Mouse (Mus musculus): Measurements from ENCODE around the gene Bcam. TPM values are rescaled to one million over a fixed set of nuclear protein-coding genes. Genes with fewer than 3 reads are reported as not detected.

The Bcam gene
- 8.1 and 10.7 TPM in 2 replicates for polyA plus RNA-seq (2015; fragmentation: Nextera tagmentation; extraction: Ambion mirVana)

DNA sequence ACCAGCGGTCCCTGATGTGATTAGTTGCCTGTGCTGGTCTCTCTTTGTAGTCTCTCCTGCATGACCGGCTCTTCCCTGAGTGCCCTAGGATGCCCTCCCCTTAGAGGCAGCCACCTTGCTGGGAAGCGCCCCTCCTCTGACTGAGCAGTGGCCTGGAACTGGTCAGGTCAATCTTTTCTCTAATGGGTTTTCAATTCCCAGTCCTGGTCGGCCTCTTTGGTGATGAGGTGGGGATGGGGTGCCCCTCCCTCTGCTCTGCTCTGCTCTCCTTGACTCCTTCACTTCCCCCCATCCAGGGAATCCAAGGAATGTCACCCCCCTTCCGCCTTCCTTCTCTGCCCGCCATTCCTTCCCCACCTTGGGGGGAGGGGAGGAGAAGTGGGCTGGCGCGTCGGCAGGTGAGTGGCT, at the start of gene Bcam:
Gene Bcam, minus strand, starts transcription at position 33 of the 408 bp plus-strand sequence.
- Histone ChIP-seq H3K9ac (peak within 1 kb of the TSS; percentile 73), H3K4me3 (peak within 1 kb of the TSS; percentile 40), H3K9me3 (no peaks in the 10 kb centered on the region), H3K27me3 (peaks cover 42% of the 10 kb centered on the region), H3K4me2 (peak within 1 kb of the TSS; percentile 63), H3K36me3 (no peaks in the 10 kb centered on the region), H3K27ac (no peak within 1 kb of the TSS), H3K4me1 (replicated peaks) (peaks cover 19% of the 10 kb centered on the region)
- ATAC-seq (ENCODE audit: low FRiP score) = peak; percentile 33; the same call in 1 of the 2 replicates
- 2% methylated on average over 9 of the region's 9 CpGs for WGBS

DNA sequence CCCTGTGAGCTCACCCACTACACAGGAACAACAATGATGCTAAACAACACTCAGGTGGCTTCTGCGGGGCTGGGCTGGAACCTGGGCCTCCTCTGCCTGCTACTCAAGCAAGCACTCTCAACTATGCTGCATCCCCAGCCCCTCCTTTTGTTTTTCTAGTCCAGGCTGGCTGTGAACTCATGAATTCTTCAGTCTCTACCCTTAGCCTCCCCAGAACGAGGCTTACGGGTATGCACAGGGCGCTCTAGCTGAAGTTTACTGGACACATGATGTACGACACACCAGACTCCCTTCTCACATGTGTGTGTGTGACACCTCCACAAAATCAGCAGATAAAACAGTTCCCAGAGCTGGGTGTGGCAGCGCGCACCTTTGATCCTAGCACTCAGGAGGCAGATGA, 48.1 kb upstream of the Bcam start:
- Histone ChIP-seq H3K27me3 (peaks cover 78% of the 10 kb centered on the region), H3K27ac (no peak overlapping the region), H3K4me3 (no peak overlapping the region), H3K4me2 (no peak overlapping the region), H3K9ac (no peak overlapping the region), H3K36me3 (no peaks in the 10 kb centered on the region), H3K4me1 (replicated peaks) (peaks cover 34% of the 10 kb centered on the region), H3K9me3 (0 out of 2 replicates have a peak, but pooled peaks cover 4% of the 10 kb centered on the region)
- WGBS = 87% methylated on average over 7 of the region's 7 CpGs
- no peak for ATAC-seq (ENCODE audit: low FRiP score)

DNA sequence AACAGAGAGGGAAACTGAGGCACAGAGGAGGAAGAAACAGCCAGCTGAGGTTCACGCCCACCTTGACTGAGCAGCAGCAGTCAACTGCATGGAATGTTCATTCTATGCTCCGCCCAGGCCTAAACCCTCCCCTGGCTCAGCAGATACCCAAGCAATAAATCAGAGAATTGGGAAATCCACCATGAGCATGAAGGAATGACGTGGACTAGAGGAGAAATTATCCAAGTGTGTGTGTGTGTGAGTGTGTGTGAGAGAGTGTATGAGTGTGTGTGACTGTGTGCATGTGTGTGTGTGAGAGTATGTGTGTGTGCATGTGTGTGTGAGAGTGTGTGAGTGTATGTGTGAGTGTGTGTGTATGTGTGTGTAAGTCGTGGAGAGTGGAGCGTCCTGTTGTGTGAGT, 47.6 kb upstream of the Bcam start:
- peaks cover 34% of the 10 kb centered on the region for H3K4me1 ChIP-seq (replicated peaks)
- 82% methylated on average over 5 of the region's 5 CpGs for WGBS
- no peak overlapping the region for H3K27ac ChIP-seq
- H3K36me3 ChIP-seq = no peaks in the 10 kb centered on the region
- peaks cover 78% of the 10 kb centered on the region for H3K27me3 ChIP-seq
- no peak overlapping the region for H3K4me3 ChIP-seq
- no peak for ATAC-seq (ENCODE audit: low FRiP score)
- no peak overlapping the region for H3K9ac ChIP-seq
- H3K9me3 ChIP-seq = 0 out of 2 replicates have a peak, but pooled peaks cover 4% of the 10 kb centered on the region
- no peak overlapping the region for H3K4me2 ChIP-seq

DNA sequence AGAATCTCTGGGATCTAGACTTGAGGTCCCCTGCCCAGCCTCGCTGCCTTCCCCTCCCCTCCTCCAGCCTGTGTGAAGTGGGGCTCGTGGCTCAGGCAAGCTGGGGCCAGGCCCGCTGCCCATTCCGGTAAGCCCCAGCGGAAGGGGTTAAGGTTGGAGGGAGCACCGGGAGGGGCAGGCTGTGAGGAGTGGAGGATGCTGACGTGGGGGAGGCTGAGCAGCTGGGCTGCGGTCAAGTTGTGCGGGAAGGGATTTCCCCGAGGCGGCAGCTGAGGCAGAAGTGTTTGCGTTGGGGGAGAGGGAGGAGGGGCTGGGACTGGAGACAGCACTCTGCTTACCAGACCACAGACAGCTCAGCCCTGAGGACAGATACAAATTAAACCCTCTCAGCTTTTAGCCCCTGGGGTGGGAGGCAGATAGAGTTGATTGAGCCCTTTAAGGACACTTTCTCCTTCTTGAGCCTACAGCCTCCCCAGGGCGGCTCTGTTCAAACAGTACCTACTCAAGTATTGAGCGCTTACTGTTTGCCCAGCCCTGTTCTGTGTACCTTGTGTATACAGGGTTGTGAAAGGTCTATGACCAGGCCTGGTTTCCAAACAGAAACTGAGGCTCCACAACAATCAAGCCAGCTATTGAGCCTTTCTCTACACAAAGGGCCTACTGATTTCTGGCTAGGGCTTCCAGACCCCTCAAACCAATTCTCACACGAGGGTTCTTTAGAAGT, 46.7 kb upstream of the Bcam start:
- ATAC-seq (ENCODE audit: low FRiP score) = peak; percentile 21
- H3K4me3 ChIP-seq = no peak overlapping the region
- peak overlapping the region; percentile 63 for H3K4me2 ChIP-seq
- peaks cover 31% of the 10 kb centered on the region for H3K4me1 ChIP-seq (replicated peaks)
- H3K27me3 ChIP-seq = peaks cover 78% of the 10 kb centered on the region
- H3K9me3 ChIP-seq = 0 out of 2 replicates have a peak, but pooled peaks cover 4% of the 10 kb centered on the region
- 8% methylated on average over 15 of the region's 15 CpGs for whole genome bisulfite sequencing
- no peaks in the 10 kb centered on the region for H3K36me3 ChIP-seq
- no peak overlapping the region for H3K27ac ChIP-seq
- H3K9ac ChIP-seq = peak overlapping the region; percentile 58

DNA sequence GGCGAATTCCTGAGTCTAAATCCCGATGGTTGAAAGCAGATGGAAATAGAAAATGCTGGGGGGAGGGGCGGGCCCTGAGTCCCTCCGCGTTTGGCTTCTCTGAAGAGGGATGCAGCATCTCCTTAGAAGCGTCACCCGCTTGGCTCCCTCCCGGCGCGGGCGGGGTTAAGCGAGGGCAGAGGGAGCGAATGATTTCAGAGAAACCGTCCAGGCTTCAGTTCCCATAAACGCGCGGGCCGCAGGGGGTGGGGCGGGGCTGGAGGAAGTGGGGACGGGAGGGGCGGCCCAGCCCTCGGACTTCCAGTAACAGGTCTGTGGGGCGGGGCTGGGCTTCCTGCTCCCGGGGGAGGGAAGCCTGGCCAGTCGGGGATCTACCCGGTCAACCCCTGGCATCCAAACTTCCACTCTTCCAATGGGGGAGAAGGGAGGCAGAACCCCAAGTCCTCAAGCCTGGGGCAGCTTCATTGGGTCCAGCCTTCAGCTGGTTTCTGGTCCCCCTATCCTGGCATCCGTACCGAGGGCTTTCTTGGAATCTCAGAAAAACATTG, 45.5 kb upstream of the Bcam start:
- 0% methylated on average over 28 of the region's 28 CpGs for WGBS
- H3K27me3 ChIP-seq = peaks cover 78% of the 10 kb centered on the region
- H3K4me3 ChIP-seq = peak overlapping the region; percentile 42
- no peaks in the 10 kb centered on the region for H3K36me3 ChIP-seq
- H3K27ac ChIP-seq = 0 out of 2 replicates have a peak overlapping the region, but pooled peaks have one; percentile 30
- H3K9me3 ChIP-seq = 0 out of 2 replicates have a peak, but pooled peaks cover 4% of the 10 kb centered on the region
- peak overlapping the region; percentile 65 for H3K9ac ChIP-seq
- H3K4me1 ChIP-seq (replicated peaks) = peaks cover 28% of the 10 kb centered on the region
- peak; percentile 49 for ATAC-seq (ENCODE audit: low FRiP score)
- peak overlapping the region; percentile 63 for H3K4me2 ChIP-seq

DNA sequence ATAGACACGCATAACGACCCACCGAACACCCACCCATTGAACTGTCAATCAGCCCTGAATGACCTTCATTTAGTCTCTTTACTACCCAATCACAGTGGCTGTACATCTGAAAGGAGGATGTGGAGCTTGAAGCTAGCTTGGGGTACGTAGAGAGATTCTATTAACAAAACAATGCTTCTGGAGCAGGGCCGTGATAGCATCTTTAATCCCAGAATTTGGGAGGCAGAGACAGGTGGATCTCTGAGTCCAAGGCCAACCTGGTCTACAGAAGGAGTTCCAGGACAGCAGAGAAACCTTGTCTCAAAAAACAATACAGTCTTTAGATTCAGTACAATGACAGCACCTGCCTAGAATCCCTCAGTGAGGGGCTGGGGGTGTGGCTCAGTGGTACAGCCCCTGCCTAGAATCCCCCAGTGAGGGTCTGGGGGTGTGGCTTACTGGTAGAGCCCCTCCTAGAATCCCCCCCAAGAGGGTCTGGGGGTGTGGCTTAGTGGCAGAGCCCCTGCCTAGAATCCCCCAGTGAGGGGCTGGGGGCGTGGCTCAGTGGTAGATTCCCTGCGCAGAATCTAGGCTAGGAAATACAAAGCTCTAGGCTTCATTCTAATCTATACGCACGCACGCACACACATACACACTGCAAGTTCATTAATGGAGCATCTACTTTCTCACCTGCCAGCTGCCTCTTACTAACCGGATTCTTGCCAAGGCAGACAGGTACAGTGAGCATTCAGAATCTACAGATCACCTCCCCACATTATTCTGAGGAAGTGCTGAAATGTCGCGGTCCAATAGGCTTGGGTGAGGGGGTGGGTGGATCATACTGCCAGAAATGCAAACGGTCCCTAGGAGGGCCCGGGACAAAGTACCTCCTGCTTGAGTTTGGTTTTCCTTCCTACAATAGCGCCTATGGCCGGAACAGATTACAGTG, 44.7 kb upstream of the Bcam start:
- WGBS = 23% methylated on average over 17 of the region's 17 CpGs
- 0 out of 2 replicates have a peak, but pooled peaks cover 4% of the 10 kb centered on the region for H3K9me3 ChIP-seq
- peaks cover 78% of the 10 kb centered on the region for H3K27me3 ChIP-seq
- H3K4me1 ChIP-seq (replicated peaks) = peaks cover 33% of the 10 kb centered on the region
- no peaks in the 10 kb centered on the region for H3K36me3 ChIP-seq
- no peak overlapping the region for H3K27ac ChIP-seq
- peak; percentile 36; the same call in 1 of the 2 replicates for ATAC-seq (ENCODE audit: low FRiP score)
- H3K4me3 ChIP-seq = peak overlapping the region; percentile 42
- H3K4me2 ChIP-seq = peak overlapping the region; percentile 63
- peak overlapping the region; percentile 65 for H3K9ac ChIP-seq

DNA sequence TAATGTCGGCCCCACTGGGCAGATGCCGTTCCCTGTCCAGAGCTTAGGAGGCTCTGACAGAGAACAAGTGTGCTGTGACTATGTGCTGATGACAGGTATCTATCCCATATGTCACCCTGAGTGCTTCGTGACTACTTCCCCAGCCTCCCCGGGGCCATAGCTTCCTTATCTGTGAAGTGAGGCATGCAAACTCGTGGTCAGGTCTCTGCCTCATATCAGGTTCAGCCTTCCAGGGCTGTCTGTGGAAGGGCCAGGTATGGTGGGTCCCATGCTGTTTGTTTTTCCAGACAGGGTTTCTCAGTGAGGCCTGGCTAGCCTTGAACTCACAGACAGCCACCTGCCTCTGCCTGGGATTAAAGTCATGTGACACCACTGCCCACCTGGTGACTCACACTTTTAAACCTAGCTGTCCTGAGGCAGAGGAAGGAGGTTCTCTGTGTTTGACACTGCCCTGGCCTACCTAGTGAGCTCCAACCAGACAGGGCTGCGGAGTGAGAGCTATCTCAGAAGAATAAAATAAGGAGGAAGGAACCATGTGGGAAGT, 42.8 kb upstream of the Bcam start:
- Histone ChIP-seq H3K9ac (no peak overlapping the region), H3K36me3 (no peaks in the 10 kb centered on the region), H3K4me2 (no peak overlapping the region), H3K4me3 (no peak overlapping the region), H3K27ac (no peak overlapping the region), H3K4me1 (replicated peaks) (peaks cover 38% of the 10 kb centered on the region), H3K27me3 (peaks cover 80% of the 10 kb centered on the region), H3K9me3 (no peaks in the 10 kb centered on the region)
- no peak for ATAC-seq (ENCODE audit: low FRiP score)
- 91% methylated on average over 6 of the region's 6 CpGs for WGBS

DNA sequence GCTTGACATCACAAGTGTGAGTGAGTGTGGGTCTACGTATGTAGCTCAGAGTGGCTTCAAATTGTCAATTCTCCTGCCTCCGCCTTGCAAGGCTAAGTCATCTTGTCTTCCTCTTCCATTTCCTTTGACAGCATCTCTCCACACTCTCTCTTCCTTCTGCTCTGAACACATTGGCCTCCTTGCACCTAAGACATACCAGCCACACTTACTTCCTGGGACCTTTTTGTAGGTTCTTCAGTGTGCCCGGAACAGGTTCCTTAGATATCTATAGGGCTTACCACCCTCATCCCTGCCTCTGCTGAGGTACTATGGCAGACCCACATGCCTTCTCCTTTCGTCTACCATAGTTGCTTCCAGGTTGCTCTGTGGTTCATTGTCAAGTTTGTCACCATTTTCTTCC, 42.3 kb upstream of the Bcam start:
- no peak for ATAC-seq (ENCODE audit: low FRiP score)

DNA sequence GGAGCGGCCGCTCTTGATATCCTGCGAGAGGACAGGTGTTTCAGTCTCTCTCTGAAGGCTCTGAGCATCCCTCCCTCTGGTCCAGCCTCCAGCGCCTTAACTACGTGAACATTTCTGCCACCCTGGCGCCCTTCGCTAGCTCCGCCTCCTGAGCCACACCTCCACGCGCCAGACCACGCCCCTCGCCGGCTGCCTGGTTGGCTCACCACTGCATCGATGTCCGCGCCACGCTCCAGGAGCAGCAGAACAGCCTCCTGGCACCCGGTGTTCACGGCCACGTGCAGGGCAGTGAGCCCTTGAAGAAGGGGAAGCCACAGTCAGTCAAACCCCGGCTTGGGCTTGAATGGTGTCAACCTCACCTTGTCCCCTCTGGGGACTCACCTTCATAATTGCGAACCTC, 40.3 kb upstream of the Bcam start:
- Histone ChIP-seq H3K4me2 (peak overlapping the region; percentile 46), H3K4me1 (replicated peaks) (peaks cover 19% of the 10 kb centered on the region), H3K36me3 (no peaks in the 10 kb centered on the region), H3K4me3 (peak overlapping the region; percentile 21), H3K9ac (peak overlapping the region; percentile 43; the same call in 1 of the 2 replicates), H3K27me3 (peaks cover 72% of the 10 kb centered on the region), H3K9me3 (no peaks in the 10 kb centered on the region), H3K27ac (no peak overlapping the region)
- peak; percentile 14; the same call in 1 of the 2 replicates for ATAC-seq (ENCODE audit: low FRiP score)
- WGBS = 6% methylated on average over 22 of the region's 22 CpGs

More for the DNA sequence above, 42.3 kb upstream of the Bcam start:
- WGBS = 86% methylated on average over 4 of the region's 4 CpGs
- H3K4me2 ChIP-seq = no peak overlapping the region
- H3K27ac ChIP-seq = no peak overlapping the region
- H3K4me3 ChIP-seq = no peak overlapping the region
- H3K36me3 ChIP-seq = no peaks in the 10 kb centered on the region
- no peak overlapping the region for H3K9ac ChIP-seq
- H3K9me3 ChIP-seq = no peaks in the 10 kb centered on the region
- H3K4me1 ChIP-seq (replicated peaks) = peaks cover 38% of the 10 kb centered on the region
- peaks cover 81% of the 10 kb centered on the region for H3K27me3 ChIP-seq

DNA sequence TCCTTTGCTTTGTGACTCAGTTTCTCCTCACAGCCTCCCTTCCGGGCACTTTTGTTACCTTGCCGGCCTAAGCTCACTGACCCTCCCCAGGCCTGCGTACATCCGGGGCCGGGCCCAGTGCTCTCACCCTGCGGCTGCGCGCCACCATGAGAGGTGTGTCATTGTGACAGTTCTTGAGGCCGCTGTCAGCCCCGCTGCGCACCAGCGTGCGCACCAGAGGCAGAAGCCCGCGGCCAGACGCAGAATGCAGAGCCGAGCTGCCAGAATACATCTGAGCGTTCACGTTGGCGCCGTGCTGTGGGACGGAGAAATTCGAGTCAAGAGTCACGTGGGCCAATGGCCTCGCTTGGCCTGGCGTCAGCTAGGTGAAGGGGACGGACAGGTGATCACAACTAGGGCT, 38.6 kb upstream of the Bcam start:
- peaks cover 67% of the 10 kb centered on the region for H3K27me3 ChIP-seq
- H3K9ac ChIP-seq = peak overlapping the region; percentile 61; the same call in 1 of the 2 replicates
- H3K4me1 ChIP-seq (replicated peaks) = peaks cover 12% of the 10 kb centered on the region
- no peaks in the 10 kb centered on the region for H3K36me3 ChIP-seq
- 3% methylated on average over 27 of the region's 27 CpGs for WGBS
- ATAC-seq (ENCODE audit: low FRiP score) = peak; percentile 64
- peak overlapping the region; percentile 30 for H3K4me3 ChIP-seq
- no peak overlapping the region for H3K27ac ChIP-seq
- H3K9me3 ChIP-seq = peaks cover 7% of the 10 kb centered on the region
- peak overlapping the region; percentile 49 for H3K4me2 ChIP-seq

DNA sequence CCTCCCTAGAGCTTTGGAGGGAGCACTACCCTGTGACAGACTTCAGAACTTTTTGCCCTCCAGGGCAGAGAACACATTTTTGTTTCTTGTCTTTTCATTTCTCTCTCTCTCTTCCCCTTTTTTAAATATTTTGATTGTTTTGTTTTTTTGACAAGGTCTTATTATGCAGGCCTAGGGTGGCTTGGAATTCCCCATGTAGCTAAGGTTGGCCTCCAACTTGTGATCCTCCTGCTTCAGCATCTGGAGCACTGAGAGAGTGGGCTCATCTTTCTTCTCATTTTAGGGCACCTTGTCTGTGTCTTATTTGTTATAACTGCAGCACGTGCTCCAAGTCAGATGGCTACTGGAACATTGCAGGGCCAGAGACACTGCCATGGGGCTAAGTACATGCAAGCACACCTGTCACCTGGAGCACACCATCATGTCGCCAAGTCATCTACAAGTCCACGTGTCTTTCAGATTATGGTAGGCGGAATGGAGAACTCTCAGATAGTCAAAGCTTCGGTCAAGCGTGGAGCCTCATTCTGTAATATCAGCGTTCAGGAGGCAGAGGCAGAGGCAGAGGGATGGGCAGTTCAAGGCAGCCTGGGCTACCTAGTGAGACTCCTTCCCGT, 35.6 kb upstream of the Bcam start:
- H3K4me2 ChIP-seq = no peak overlapping the region
- no peak overlapping the region for H3K4me3 ChIP-seq
- peaks cover 12% of the 10 kb centered on the region for H3K4me1 ChIP-seq (replicated peaks)
- H3K27ac ChIP-seq = no peak overlapping the region
- H3K27me3 ChIP-seq = peaks cover 48% of the 10 kb centered on the region
- WGBS = 85% methylated on average over 8 of the region's 8 CpGs
- no peaks in the 10 kb centered on the region for H3K36me3 ChIP-seq
- peaks cover 7% of the 10 kb centered on the region for H3K9me3 ChIP-seq
- H3K9ac ChIP-seq = no peak overlapping the region
- ATAC-seq (ENCODE audit: low FRiP score) = no peak
